Mouse (Mus musculus) midbrain, embryonic 16.5 days (tissue): ENCODE measurements around the gene Ruvbl2. TPM values are rescaled to one million over a fixed set of nuclear protein-coding genes. Genes with fewer than 3 reads are reported as not detected.
A peak's percentile ranks its signal among the peaks of the same experiment; 100 is the strongest.
"Not testable (repeated sequence)": the region's sequence is repeated elsewhere in the genome, so short reads cannot be mapped to it uniquely, and the experiment has no call there.

Experiments
- ATAC-seq: fragments of 200-750 bp; cut with Nextera tagmentation; 2 replicates; pipeline ENCODE4 v1.8.0; 2017; ENCODE audit warnings: moderate TSS enrichment
- H3K27ac ChIP-seq: fragments of 300-500 bp; sonication (generic); 2 replicates; pipeline ENCODE4 v1.5.1; 2014; ENCODE audit warnings: mild to moderate bottlenecking, low read length, mixed read lengths
- H3K27me3 ChIP-seq: fragments of 300-500 bp; sonication (generic); 2 replicates; pipeline ENCODE4 v1.6.1; 2014; ENCODE audit warnings: low read depth, low read length, mixed read lengths; ENCODE audit not compliant: control insufficient read depth, insufficient read depth
- H3K36me3 ChIP-seq: fragments of 300-500 bp; sonication (generic); 2 replicates; pipeline ENCODE4 v1.6.1; 2014; ENCODE audit warnings: mild to moderate bottlenecking, low read length, moderate library complexity, mixed read lengths; ENCODE audit not compliant: control insufficient read depth, insufficient read depth
- H3K4me1 ChIP-seq: fragments of 300-500 bp; sonication (generic); 2 replicates; pipeline ENCODE4 v1.6.1; 2014; ENCODE audit warnings: mild to moderate bottlenecking, low read length, mixed read lengths; ENCODE audit not compliant: control insufficient read depth, insufficient read depth
- H3K4me2 ChIP-seq: fragments of 300-500 bp; sonication (generic); 2 replicates; pipeline ENCODE4 v1.6.1; 2014; ENCODE audit warnings: mild to moderate bottlenecking, low read length, mixed read lengths
- H3K4me3 ChIP-seq: fragments of 300-500 bp; sonication (generic); 2 replicates; pipeline ENCODE4 v1.5.1; 2014; ENCODE audit warnings: low read depth, mild to moderate bottlenecking, low read length, moderate library complexity, mixed read lengths
- H3K9ac ChIP-seq: fragments of 300-500 bp; sonication (generic); 2 replicates; pipeline ENCODE4 v1.6.1; 2014; ENCODE audit warnings: low read depth, low read length, mixed read lengths
- H3K9me3 ChIP-seq: fragments of 300-500 bp; sonication (generic); replicated peaks from 2 replicates; pipeline ENCODE4 v1.6.1; 2014; ENCODE audit warnings: mild to moderate bottlenecking, low read length, mixed read lengths; ENCODE audit not compliant: control insufficient read depth, poor library complexity, severe bottlenecking
- WGBS: fragments of 180-500 bp; shearing (Covaris S2); extraction: QIAGEN DNeasy Blood & Tissue Kit; methylation state at CpG from one replicate; pipeline ENCODE4 v1.1.7; 2014; 5-methylcytosine and 5-hydroxymethylcytosine counted together
- polyA plus RNA-seq: library from polyadenylated mRNA; unstranded; fragments of >200 nt; fragmentation: Nextera tagmentation; extraction: Ambion mirVana; gene quantifications from 2 replicates; pipeline ENCODE4 v1.2.1, GENCODE M21; 2015

The Ruvbl2 gene
- polyA plus RNA-seq, 1 experiment from 2014 or later = 103 TPM

DNA sequence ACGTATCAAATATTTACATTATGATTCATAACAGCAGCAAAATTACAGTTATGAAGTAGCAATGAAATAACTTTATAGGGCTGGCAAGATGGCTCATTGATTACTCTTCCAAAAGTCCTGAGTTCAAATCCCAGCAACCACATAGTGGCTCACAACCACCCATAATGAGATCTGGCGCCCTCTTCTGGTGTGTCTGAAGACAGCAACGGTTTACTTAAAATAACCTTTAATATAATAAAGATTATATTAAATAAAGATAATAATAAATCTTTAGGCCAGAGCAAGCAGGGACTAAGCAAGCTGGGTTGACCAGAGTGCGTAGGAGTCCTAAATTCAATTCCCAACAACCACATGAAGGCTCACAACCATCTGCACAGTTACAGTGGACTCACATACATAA is 25.0 kb upstream of the Ruvbl2 start:
- H3K4me3 ChIP-seq, H3K9ac ChIP-seq, H3K4me2 ChIP-seq, ATAC-seq, H3K27ac ChIP-seq, H3K9me3 ChIP-seq, H3K27me3 ChIP-seq: not testable (repeated sequence)
- Histone ChIP-seq H3K36me3 (peaks cover 23% of the 10 kb centered on the region), H3K4me1 (peaks cover 37% of the 10 kb centered on the region)
- 78% methylated on average over 4 of the region's 4 CpGs for WGBS

DNA sequence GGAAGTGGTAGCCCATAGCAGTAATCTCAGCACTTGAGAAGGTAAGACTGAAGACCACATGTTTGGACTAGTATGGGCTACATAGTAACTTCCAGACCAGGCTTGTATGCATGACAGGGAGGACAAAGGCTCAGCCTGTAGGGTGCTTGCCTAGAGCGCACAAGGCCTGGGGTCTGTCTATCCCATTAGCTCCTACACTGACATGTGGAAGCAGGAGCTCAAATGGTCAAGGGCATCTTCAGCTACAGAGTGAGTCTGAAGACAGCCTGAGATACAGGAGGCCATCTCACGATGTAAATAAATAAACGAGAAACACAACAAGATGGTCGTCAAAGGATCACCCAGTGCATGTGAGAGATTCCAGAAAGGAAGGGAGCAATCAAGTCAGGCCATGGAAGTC is 24.4 kb upstream of the Ruvbl2 start:
- no peak overlapping the region for H3K4me3 ChIP-seq
- H3K36me3 ChIP-seq = peaks cover 28% of the 10 kb centered on the region
- H3K4me1 ChIP-seq = peaks cover 41% of the 10 kb centered on the region
- H3K9me3 ChIP-seq = no peaks in the 10 kb centered on the region
- no peak for ATAC-seq
- no peak overlapping the region for H3K4me2 ChIP-seq
- H3K9ac ChIP-seq = no peak overlapping the region
- no peak overlapping the region for H3K27ac ChIP-seq
- 86% methylated on average over 4 of the region's 4 CpGs for WGBS
- no peaks in the 10 kb centered on the region for H3K27me3 ChIP-seq

DNA sequence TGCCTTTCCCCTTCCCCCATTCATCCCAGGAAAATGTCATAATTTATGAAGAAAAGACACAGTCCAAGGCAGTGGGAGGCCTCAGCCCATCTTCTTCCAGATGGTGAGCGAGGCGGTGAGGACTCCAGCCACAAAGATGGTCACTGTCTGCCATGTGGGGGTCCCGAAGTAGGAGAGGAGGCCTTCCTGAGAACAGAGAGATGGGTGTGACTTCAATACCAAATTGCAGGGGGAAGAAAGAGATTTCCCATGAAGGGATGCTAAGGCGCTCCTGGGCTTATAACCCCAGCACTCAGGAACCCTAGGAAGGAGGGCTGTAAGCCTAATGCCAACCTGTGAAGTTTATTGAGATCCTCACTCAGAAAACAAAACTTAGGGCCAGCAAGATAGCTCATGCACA is 23.9 kb upstream of the Ruvbl2 start:
- 93% methylated on average over 4 of the region's 4 CpGs for WGBS
- Histone ChIP-seq H3K9ac (no peak overlapping the region), H3K27ac (no peak overlapping the region), H3K4me2 (no peak overlapping the region), H3K4me3 (no peak overlapping the region), H3K36me3 (peaks cover 32% of the 10 kb centered on the region), H3K9me3 (no peaks in the 10 kb centered on the region), H3K4me1 (peaks cover 43% of the 10 kb centered on the region), H3K27me3 (no peaks in the 10 kb centered on the region)
- no peak for ATAC-seq

DNA sequence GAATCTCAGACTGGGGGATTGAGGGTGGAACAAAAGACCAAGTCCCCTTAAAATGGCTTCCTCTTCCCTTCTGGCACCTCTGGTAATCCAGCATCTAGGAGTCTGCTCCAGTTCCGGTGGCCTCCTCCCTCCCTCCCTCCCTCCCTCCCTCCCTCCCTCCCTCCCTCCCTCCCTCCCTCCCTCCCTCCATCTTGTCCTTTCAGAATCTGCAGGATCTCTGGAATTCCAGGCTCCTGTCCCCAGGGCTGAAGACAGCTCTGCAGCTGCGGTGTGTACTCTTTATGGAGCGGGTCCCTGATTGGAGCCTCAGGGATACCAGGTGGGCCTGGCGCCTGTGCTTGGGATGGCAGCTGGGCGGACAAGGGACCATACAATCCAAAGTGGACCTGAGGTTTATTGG is 23.4 kb upstream of the Ruvbl2 start:
- no peaks in the 10 kb centered on the region for H3K9me3 ChIP-seq
- H3K4me2 ChIP-seq = no peak overlapping the region
- 72% methylated on average over 4 of the region's 5 CpGs for WGBS
- H3K36me3 ChIP-seq = peaks cover 32% of the 10 kb centered on the region
- H3K27ac ChIP-seq = no peak overlapping the region
- no peak overlapping the region for H3K4me3 ChIP-seq
- no peak overlapping the region for H3K9ac ChIP-seq
- ATAC-seq = no peak
- peaks cover 45% of the 10 kb centered on the region for H3K4me1 ChIP-seq
- H3K27me3 ChIP-seq = no peaks in the 10 kb centered on the region

DNA sequence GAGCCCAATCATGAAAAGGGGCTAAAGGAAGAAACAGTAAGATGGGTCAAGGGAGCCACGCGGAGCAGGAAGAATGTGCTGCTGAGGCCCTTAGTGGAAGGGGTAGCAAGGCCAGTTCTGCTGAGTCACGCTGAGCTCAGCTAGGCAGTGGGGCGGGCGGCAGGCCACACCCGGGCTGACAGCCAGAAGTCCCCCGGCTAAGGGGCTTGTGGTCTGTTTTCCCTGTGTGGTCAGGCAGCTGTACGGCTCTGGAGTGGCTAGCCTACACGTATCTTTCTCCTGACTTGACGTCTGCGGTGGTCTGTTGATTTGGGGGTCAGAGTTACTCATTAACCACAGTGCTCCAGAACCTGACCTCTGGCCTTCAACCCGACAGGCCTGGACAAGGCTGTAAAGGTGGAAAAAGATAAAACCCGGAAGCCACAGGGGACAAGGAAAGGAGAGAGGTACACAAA is 23.0 kb upstream of the Ruvbl2 start:
- no peak for ATAC-seq
- no peaks in the 10 kb centered on the region for H3K27me3 ChIP-seq
- WGBS = 46% methylated on average over 13 of the region's 13 CpGs
- H3K27ac ChIP-seq = peak overlapping the region; percentile 86; the same call in 1 of the 2 replicates
- H3K4me1 ChIP-seq = peaks cover 43% of the 10 kb centered on the region
- no peak overlapping the region for H3K4me3 ChIP-seq
- no peak overlapping the region for H3K4me2 ChIP-seq
- H3K36me3 ChIP-seq = peaks cover 32% of the 10 kb centered on the region
- H3K9ac ChIP-seq = peak overlapping the region; percentile 13; the same call in 1 of the 2 replicates
- no peaks in the 10 kb centered on the region for H3K9me3 ChIP-seq

DNA sequence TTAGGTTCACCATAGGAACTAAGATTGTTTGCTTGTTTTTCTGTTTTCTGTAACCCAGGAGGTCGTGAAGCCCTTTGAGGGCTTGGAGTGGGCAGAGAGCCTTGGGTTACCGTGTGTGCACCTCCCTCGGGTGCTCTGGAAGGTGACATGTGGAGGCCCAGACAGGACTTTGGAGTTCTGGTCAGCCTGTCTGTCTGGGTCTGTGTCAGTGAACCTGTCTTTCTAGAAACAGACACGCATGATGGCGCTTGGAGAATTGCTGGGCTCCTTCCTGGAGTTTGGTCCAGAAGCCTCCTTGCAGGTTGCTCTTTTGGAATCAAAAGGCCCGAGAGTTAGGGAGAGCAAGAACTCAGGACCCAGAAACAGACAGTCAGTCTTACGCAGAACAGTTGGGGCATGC is 22.5 kb upstream of the Ruvbl2 start:
- Histone ChIP-seq H3K27me3 (no peaks in the 10 kb centered on the region), H3K9ac (peak overlapping the region; percentile 66), H3K27ac (peak overlapping the region; percentile 86), H3K9me3 (no peaks in the 10 kb centered on the region), H3K4me1 (peaks cover 38% of the 10 kb centered on the region), H3K4me3 (peak overlapping the region; percentile 59), H3K36me3 (peaks cover 34% of the 10 kb centered on the region), H3K4me2 (peak overlapping the region; percentile 63)
- WGBS = 79% methylated on average over 7 of the region's 7 CpGs
- no peak for ATAC-seq

DNA sequence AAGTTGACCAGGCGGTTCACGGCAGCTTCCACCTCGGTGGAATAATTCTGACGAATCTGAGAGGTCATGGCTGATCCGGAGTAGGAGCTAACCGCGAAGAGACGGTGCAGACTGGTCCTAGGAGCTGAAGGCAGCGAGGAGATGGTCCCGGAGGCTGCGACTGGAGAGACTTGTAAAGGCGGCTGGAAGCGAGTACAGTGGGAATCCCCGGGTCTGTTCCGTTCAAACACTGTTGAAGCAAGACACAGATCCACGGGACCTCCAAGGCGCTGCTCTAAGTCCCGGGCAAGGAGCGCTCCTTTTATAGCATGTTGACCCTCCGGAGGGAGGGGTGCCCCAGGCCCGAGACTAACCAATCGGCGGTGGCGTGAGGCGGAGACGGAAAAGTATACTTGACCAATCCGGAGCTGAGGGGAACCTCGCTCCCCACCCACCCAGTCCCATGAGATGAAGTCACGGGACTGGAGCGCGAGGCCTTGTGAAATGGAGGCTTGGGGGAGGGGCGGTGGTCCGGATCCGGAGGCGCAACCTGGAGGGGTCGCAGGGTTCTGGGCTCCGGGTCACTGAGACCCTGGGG is 21.8 kb upstream of the Ruvbl2 start, which contains the start of gene Ftl1:
Gene Ftl1, minus strand, starts transcription at position 321 of the 577 bp plus-strand sequence.
- Histone ChIP-seq H3K4me1 (peaks cover 31% of the 10 kb centered on the region), H3K4me2 (peak within 1 kb of the TSS; percentile 76), H3K27ac (peak within 1 kb of the TSS; percentile 89), H3K4me3 (peak within 1 kb of the TSS; percentile 59), H3K36me3 (peaks cover 32% of the 10 kb centered on the region), H3K9ac (peak within 1 kb of the TSS; percentile 88)
- not testable (repeated sequence) for H3K9me3 ChIP-seq, H3K27me3 ChIP-seq
- under 1% methylated on average over 25 of the region's 37 CpGs for WGBS
- peak; percentile 95 for ATAC-seq

DNA sequence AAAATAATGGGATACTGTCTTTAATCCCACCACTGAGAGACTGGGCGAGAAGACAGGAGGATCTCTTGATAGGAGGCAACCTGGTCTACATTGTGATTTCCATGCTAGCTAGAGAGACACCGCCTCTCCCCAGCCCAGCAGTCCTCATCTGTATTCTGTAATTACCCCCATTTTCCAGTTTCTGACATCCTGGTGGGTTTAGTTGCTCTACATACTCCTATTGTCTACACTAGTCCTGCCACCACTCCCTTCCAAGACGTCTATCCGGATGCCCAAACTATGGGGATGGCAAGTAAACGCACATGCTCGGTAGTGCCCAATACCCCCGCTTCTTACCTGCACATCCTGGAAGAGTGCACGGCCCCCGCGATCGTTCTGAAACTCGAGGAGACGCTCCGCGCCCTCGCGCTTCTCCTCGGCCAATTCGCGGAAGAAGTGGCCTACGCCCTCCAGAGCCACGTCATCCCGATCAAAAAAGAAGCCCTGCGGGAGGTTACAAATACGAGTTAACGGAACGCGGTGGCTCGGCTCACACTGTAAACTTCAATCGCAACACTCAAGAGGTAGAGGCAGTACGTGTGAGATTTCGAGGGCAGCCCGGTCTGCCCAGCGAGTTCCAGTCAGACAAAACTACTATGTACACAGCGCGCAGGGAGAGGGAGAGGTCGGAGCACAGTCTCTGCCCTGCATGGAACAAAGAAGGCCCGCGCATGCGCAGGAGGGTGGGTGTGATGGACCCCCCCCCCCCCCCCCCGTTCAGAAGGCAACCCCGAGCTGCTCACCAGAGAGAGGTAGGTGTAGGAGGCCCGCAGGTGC is 21.1 kb upstream of the Ruvbl2 start:
- Histone ChIP-seq H3K9ac (peak overlapping the region; percentile 88), H3K4me2 (peak overlapping the region; percentile 76), H3K9me3 (no peaks in the 10 kb centered on the region), H3K4me3 (peak overlapping the region; percentile 59), H3K36me3 (peaks cover 35% of the 10 kb centered on the region), H3K27ac (peak overlapping the region; percentile 89), H3K4me1 (peaks cover 31% of the 10 kb centered on the region), H3K27me3 (no peaks in the 10 kb centered on the region)
- peak; percentile 79 for ATAC-seq
- under 1% methylated on average over 42 of the region's 43 CpGs for WGBS
